Mouse (Mus musculus): Measurements from ENCODE around the gene Adcy10.

GRCm38 (mm10) chr1:165617166-165617891, 132.3 kb downstream of the Adcy10 start:
- TF ChIP-seq CTCF (IDR thresholded peaks at IDR 0.05; ENCODE audit: low read depth) (no peak), EP300 (optimal IDR thresholded peaks at IDR 0.05) (no peak)

Data from stomach, postnatal 0 days (tissue).